Mouse (Mus musculus) mature B cell (primary cell): Measurements from ENCODE around the gene Ttc30b.
"Not testable (repeated sequence)": the region's sequence is repeated elsewhere in the genome, so short reads cannot be mapped to it uniquely, and the experiment has no call there.

ENCODE experiments used
- in situ Hi-C: fragments of 300-500 bp; cut with MboI; formaldehyde crosslinking; loops from 2 replicates; pipeline ENCODE4 v1.14.3; 2019

The Ttc30b gene

GRCm38 (mm10) chr2:75950685-75951084, 12.3 kb upstream of the Ttc30b start:
- in situ Hi-C loops = no loop called here

GRCm38 (mm10) chr2:75937520-75938116, 767 bp downstream of the Ttc30b start:
- in situ Hi-C loops = not testable (repeated sequence)

GRCm38 (mm10) chr2:75936685-75937084, 1.7 kb downstream of the Ttc30b start:
- in situ Hi-C loops = not testable (repeated sequence)

- in situ Hi-C loops = no loop called here
These were observed 4.8 kb downstream of the Ttc30b start for GRCm38 (mm10) chr2:75933541-75933940.

GRCm38 (mm10) chr2:75930941-75931340, 7.4 kb downstream of the Ttc30b start:
- in situ Hi-C loops = no loop called here

- in situ Hi-C loops = no loop called here
These were observed 8.5 kb downstream of the Ttc30b start for GRCm38 (mm10) chr2:75929786-75930444.

GRCm38 (mm10) chr2:75929141-75929540, 9.2 kb downstream of the Ttc30b start:
- in situ Hi-C loops = no loop called here

- in situ Hi-C loops = no loop called here
These were observed 10.4 kb downstream of the Ttc30b start for GRCm38 (mm10) chr2:75928011-75928410.

GRCm38 (mm10) chr2:75926061-75926460, 12.3 kb downstream of the Ttc30b start:
- in situ Hi-C loops = no loop called here

- in situ Hi-C loops = no loop called here
These were observed 14.5 kb downstream of the Ttc30b start for GRCm38 (mm10) chr2:75923807-75924340.

- in situ Hi-C loops = no loop called here
These were observed 23.3 kb downstream of the Ttc30b start for GRCm38 (mm10) chr2:75915040-75915439.

GRCm38 (mm10) chr2:75907142-75907541, 31.2 kb downstream of the Ttc30b start:
- in situ Hi-C loops = no loop called here

GRCm38 (mm10) chr2:75901869-75902268, 36.5 kb downstream of the Ttc30b start:
- in situ Hi-C loops = no loop called here

- in situ Hi-C loops = no loop called here
These were observed 38.1 kb downstream of the Ttc30b start for GRCm38 (mm10) chr2:75900281-75900680.

GRCm38 (mm10) chr2:75895711-75896110, 42.7 kb downstream of the Ttc30b start:
- in situ Hi-C loops = no loop called here

GRCm38 (mm10) chr2:75891981-75892380, 46.4 kb downstream of the Ttc30b start:
- in situ Hi-C loops = no loop called here
